Mouse (Mus musculus): ENCODE results near the gene Gspt2. TPM values are rescaled to one million over a fixed set of nuclear protein-coding genes. Genes with fewer than 3 reads are reported as not detected.
A peak's percentile ranks its signal among the peaks of the same experiment; 100 is the strongest.
"Not testable (repeated sequence)": the region's sequence is repeated elsewhere in the genome, so short reads cannot be mapped to it uniquely, and the experiment has no call there.

The Gspt2 gene
- 12.1 and 13.5 TPM in 2 replicates for polyA plus RNA-seq (2016; fragmentation: Nextera tagmentation; extraction: Ambion mirVana)

DNA sequence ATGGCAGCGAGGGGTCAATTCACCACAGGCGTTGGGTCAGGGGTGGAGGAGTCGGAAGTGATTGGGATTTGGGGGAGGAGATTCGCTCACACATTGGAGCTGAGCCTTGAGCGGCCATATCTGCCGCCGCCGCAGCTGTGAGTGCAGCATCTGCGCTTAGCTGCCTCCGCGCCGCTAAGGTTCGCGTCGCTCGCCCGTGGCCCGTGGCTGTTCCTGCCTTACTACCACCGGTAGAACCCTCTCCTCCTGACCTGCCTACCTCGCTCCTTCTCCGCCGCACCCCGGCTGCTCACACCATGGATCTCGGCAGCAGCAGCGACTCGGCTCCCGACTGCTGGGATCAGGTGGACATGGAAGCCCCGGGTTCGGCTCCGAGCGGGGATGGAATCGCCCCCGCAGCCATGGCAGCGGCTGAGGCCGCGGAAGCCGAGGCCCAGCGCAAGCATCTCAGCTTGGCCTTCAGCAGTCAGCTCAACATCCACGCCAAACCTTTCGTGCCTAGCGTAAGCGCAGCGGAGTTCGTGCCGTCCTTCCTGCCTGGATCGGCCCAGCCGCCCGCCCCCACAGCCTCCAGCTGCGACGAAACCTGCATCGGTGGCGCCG is at the start of gene Gspt2:
Gene Gspt2 (plus strand): TSS at position 109 of the 603 bp plus-strand sequence.
- Histone ChIP-seq H3K9ac (peak within 1 kb of the TSS; percentile 70), H3K27ac (no peak within 1 kb of the TSS), H3K4me2 (replicated peaks) (peak within 1 kb of the TSS; percentile 56), H3K9me3 (no peaks in the 10 kb centered on the region), H3K27me3 (replicated peaks) (no peaks in the 10 kb centered on the region), H3K36me3 (no peaks in the 10 kb centered on the region), H3K4me1 (no peaks in the 10 kb centered on the region), H3K4me3 (peak within 1 kb of the TSS; percentile 53)
- WGBS, result 24% methylated on average over 49 of the region's 53 CpGs
- peak; percentile 91 for ATAC-seq (ENCODE audit: low FRiP score, low read depth)

DNA sequence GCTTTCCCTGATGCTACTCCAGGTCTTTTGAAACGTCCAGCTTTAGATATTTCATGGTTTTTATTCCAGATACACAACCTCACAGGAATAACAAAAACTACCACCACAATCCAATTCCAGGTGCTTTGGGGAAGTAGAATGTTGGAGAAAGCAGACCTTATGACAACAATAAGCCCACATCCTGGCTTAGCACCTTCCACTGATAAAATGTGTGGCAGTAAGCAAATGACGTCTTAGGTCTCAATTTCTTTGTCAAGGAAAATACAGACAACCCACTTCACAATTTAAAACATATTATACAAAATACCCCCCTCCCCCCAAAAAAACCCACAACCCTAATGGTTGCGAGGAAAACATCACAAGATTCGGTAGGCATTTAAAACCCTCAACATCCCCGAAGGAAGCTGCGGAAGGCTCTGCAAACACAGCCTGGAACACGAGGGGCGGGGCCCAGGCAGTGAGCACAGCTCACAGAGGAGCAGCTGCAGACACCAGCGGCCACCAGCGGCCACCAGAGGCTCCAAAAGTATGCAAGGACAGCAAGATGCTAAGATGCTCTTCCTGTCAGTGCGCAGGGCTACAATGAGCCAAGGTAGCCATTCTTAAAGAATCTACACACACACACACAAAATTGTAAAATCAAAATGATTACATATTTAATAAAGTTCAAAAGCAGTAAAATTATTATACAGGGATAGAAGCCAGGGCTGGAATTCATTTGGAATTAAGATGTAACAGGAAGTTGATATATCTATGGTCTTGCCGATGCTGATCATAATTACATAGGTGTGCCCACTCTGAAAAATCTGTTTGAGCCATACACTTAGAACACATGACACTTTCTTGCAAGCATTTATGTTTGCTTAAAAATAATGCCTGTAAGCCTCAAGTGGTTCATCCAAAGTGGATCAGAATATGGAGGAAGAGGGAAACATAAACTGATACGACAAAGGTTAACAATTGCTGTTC is 10.8 kb upstream of the Gspt2 start:
- WGBS, result 31% methylated on average over 13 of the region's 13 CpGs
- peak overlapping the region; percentile 44 for H3K4me2 ChIP-seq (replicated peaks)
- no peaks in the 10 kb centered on the region for H3K9me3 ChIP-seq
- H3K4me1 ChIP-seq, result no peaks in the 10 kb centered on the region
- no peaks in the 10 kb centered on the region for H3K27me3 ChIP-seq (replicated peaks)
- peak; percentile 97 for ATAC-seq (ENCODE audit: low FRiP score, low read depth)
- H3K36me3 ChIP-seq, result no peaks in the 10 kb centered on the region
- H3K4me3 ChIP-seq, result no peak overlapping the region
- no peak overlapping the region for H3K9ac ChIP-seq
- no peak overlapping the region for H3K27ac ChIP-seq

DNA sequence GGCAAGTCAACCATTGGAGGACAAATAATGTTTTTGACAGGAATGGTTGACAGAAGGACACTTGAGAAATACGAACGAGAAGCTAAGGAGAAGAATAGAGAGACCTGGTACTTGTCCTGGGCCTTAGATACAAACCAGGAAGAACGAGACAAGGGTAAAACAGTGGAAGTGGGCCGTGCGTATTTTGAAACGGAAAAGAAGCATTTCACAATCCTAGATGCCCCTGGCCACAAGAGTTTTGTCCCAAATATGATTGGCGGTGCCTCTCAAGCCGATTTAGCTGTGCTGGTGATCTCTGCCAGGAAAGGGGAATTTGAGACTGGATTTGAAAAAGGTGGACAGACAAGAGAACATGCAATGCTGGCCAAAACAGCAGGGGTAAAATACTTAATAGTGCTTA is 1.0 kb downstream of the Gspt2 start:
- Histone ChIP-seq H3K9ac (no peak overlapping the region), H3K4me3 (peak overlapping the region; percentile 53), H3K27me3 (replicated peaks) (no peaks in the 10 kb centered on the region), H3K4me2 (replicated peaks) (peak overlapping the region; percentile 56), H3K9me3 (no peaks in the 10 kb centered on the region), H3K36me3 (no peaks in the 10 kb centered on the region), H3K27ac (no peak overlapping the region), H3K4me1 (no peaks in the 10 kb centered on the region)
- ATAC-seq (ENCODE audit: low FRiP score, low read depth), result no peak
- WGBS, result 61% methylated on average over 8 of the region's 8 CpGs

DNA sequence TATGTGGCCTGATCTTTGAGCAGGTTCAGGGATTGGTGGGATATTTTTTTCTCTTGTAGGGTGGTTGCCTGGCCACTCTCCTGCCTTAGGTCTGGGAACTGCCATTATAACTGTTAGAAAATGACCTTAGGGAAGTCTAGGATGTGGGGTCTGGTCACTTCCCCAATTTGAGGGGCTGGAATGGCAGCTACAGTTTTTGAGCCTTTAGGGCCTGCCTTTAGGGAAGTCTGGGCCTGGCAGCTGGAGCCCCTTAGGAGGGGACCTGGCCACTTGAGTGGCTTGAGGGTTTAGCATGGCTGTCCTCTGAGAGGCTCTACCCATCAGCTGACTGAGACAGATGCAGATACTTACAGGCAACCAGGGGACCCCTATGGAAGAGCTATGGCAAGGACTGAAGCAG is 12.7 kb downstream of the Gspt2 start:
- Histone ChIP-seq H3K27me3 (replicated peaks) (no peaks in the 10 kb centered on the region), H3K4me2 (replicated peaks) (no peak overlapping the region), H3K9me3 (no peaks in the 10 kb centered on the region), H3K9ac (no peak overlapping the region), H3K4me3 (no peak overlapping the region), H3K4me1 (no peaks in the 10 kb centered on the region), H3K27ac (no peak overlapping the region), H3K36me3 (no peaks in the 10 kb centered on the region)
- ATAC-seq (ENCODE audit: low FRiP score, low read depth), result no peak

DNA sequence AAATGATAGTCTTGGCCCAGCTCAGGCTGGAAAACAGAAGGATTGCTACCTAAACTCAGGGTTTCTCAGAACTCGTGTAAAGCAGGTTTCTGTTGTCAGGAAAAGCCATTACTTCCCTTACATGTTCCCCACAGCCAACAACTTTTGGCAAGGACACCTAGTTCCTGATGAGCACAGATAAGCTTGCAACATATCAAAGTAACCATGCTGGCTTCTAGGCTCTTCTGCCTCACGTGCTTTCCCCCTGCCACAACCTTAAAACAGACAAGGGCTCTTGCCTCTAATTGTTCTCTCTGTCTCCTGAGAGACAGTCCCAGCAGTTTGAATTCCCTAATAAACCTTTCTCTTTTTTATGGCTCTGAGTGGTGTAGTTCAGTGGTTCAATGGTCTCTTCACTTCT is 21.9 kb downstream of the Gspt2 start:
- Histone ChIP-seq H3K36me3 (no peaks in the 10 kb centered on the region), H3K4me1 (no peaks in the 10 kb centered on the region), H3K9ac (no peak overlapping the region), H3K4me3 (no peak overlapping the region), H3K27ac (no peak overlapping the region), H3K27me3 (replicated peaks) (no peaks in the 10 kb centered on the region), H3K9me3 (no peaks in the 10 kb centered on the region), H3K4me2 (replicated peaks) (no peak overlapping the region)
- 50% methylated on average over 2 of the region's 2 CpGs for WGBS
- no peak for ATAC-seq (ENCODE audit: low FRiP score, low read depth)

DNA sequence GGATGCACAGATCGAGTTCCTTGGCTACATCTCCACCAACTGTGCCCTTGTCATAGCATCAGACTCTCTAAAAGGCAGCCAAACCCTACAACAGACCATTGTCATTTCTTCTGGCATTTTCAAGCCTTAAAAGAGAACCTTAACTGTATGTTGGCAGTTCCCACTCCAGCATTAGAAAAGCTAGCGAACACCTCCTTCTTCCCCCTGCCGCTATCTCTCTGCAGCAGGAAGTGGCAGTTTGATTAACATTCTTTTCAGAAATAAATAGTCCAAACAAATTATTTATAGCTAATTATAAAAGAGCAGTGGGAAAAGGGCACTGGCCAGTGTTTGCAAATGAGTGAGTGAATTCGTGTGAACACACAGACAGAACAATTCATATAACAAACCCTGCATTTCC is 34.9 kb downstream of the Gspt2 start:
- 56% methylated on average over 4 of the region's 4 CpGs for WGBS
- Histone ChIP-seq H3K27ac (no peak overlapping the region), H3K4me1 (no peaks in the 10 kb centered on the region), H3K36me3 (no peaks in the 10 kb centered on the region), H3K27me3 (replicated peaks) (no peaks in the 10 kb centered on the region), H3K4me2 (replicated peaks) (no peak overlapping the region), H3K4me3 (no peak overlapping the region), H3K9ac (no peak overlapping the region), H3K9me3 (no peaks in the 10 kb centered on the region)
- ATAC-seq (ENCODE audit: low FRiP score, low read depth), result no peak

DNA sequence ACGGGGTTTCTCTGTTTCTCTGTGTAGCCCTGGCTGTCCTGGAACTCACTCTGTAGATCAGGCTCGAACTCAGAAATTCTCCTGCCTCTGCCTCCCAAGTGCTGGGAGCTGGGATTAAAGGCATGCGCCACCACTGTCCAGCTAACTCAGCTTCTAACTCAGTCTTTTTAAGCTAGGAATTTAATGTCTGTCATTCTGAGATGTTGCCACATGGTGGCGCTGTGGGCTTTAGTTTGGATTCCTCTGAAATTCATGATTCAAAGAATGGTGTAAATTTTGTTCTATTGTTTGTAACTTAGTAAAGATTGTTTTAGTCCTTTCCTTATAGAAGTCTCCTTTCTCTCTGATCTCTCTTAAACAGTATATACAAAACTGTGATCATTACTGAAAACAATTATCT is 39.1 kb downstream of the Gspt2 start:
- Histone ChIP-seq H3K27me3 (replicated peaks) (no peaks in the 10 kb centered on the region), H3K4me1 (no peaks in the 10 kb centered on the region), H3K27ac (no peak overlapping the region), H3K36me3 (no peaks in the 10 kb centered on the region), H3K4me3 (no peak overlapping the region), H3K9ac (no peak overlapping the region), H3K4me2 (replicated peaks) (no peak overlapping the region), H3K9me3 (no peaks in the 10 kb centered on the region)
- 52% methylated on average over 4 of the region's 4 CpGs for WGBS
- ATAC-seq (ENCODE audit: low FRiP score, low read depth), result no peak

DNA sequence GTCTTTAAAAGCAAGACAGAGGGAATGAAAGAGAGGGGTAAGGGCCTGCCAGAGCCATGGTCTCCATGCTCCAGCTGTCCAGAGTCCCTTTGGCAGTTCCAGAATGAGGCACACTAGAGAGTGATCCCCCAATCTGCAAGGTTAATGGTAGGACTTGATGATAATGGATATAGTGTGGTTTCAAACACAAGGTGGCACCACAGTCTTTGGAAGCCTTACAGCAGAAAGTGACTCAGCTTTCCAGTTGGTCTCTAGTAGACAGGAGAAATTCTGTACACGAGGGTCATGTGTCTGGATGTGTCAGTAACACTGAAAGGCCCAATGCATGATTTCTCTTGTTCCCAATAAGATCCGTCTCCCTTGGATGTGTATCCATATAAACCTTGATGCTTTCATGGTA is 45.7 kb downstream of the Gspt2 start:
- H3K9ac ChIP-seq; H3K27me3 ChIP-seq (replicated peaks); H3K4me1 ChIP-seq; H3K9me3 ChIP-seq; H3K36me3 ChIP-seq; H3K4me3 ChIP-seq; H3K4me2 ChIP-seq (replicated peaks); ATAC-seq (ENCODE audit: low FRiP score, low read depth); H3K27ac ChIP-seq: not testable (repeated sequence)
- WGBS, result no CpG with 5 or more reads among the region's 2 CpGs

DNA sequence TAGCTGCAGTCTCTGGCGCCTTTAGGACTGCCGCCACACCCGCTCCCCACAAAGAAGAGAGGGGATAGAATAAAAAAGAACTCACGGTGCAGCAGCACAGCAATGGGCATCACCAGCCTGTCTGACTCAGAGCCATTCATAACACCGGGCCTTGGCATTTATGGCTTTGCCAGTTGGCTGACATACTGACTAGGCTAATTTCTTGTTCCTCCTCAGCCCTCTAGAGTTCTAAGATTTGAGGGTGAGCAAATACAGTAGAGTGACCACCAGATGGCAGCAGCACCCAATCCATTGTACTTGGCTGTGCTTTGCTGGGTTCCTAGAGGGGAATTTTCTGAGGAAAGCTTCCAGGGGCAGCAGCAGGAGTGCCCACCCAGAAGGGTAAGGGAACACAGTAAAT is 53.7 kb downstream of the Gspt2 start:
- H3K4me2 ChIP-seq (replicated peaks); H3K4me1 ChIP-seq; H3K4me3 ChIP-seq; H3K36me3 ChIP-seq; H3K27me3 ChIP-seq (replicated peaks); H3K27ac ChIP-seq; H3K9me3 ChIP-seq; H3K9ac ChIP-seq: not testable (repeated sequence)
- ATAC-seq (ENCODE audit: low FRiP score, low read depth), result peak; percentile 58; the same call in 1 of the 2 replicates
- 84% methylated on average over 5 of the region's 5 CpGs for WGBS

Other genes starting within 250 kb of the Gspt2 start
- 951 and 981 TPM in 2 replicates for gene Maged1, start 93.9 kb upstream of the Gspt2 start, polyA plus RNA-seq (2016; fragmentation: Nextera tagmentation; extraction: Ambion mirVana)
- gene Zxdb, start 88.5 kb downstream of the Gspt2 start, polyA plus RNA-seq (2016; fragmentation: Nextera tagmentation; extraction: Ambion mirVana), result 1.9 and 2.1 TPM in 2 replicates